Mouse (Mus musculus) adipocyte (in vitro differentiated cells): ENCODE results near the gene Etl4.

Experiments used
- DNase-seq: peaks from one replicate; pipeline ENCODE4 v3.0.0-alpha.2; 2016; ENCODE audit warnings: low spot score

The Etl4 gene

GRCm38 (mm10) chr2:20443671-20444440 lies 534.3 kb downstream of the Etl4 start:
- no peak for DNase-seq

GRCm38 (mm10) chr2:20445156-20446155 lies 535.9 kb downstream of the Etl4 start:
- DNase-seq = no peak

GRCm38 (mm10) chr2:20446180-20446579 lies 536.6 kb downstream of the Etl4 start:
- DNase-seq = no peak

GRCm38 (mm10) chr2:20450945-20451344 lies 541.4 kb downstream of the Etl4 start:
- DNase-seq = no peak

GRCm38 (mm10) chr2:20453506-20454206 lies 544.1 kb downstream of the Etl4 start:
- no peak for DNase-seq

- no peak for DNase-seq
Observed at GRCm38 (mm10) chr2:20479199-20479598, 569.6 kb downstream of the Etl4 start.

GRCm38 (mm10) chr2:20486137-20486788 lies 576.7 kb downstream of the Etl4 start:
- no peak for DNase-seq

GRCm38 (mm10) chr2:20489090-20489489 lies 579.5 kb downstream of the Etl4 start:
- DNase-seq = no peak

GRCm38 (mm10) chr2:20492125-20492524 lies 582.5 kb downstream of the Etl4 start:
- DNase-seq = no peak

- no peak for DNase-seq
Observed at GRCm38 (mm10) chr2:20493806-20494205, 584.2 kb downstream of the Etl4 start.

GRCm38 (mm10) chr2:20494666-20495065 lies 585.1 kb downstream of the Etl4 start:
- peak; percentile 8 for DNase-seq

GRCm38 (mm10) chr2:20496219-20496800 lies 586.7 kb downstream of the Etl4 start:
- no peak for DNase-seq

GRCm38 (mm10) chr2:20507832-20508723 lies 598.5 kb downstream of the Etl4 start:
- no peak for DNase-seq

GRCm38 (mm10) chr2:20508724-20509052 lies 599.1 kb downstream of the Etl4 start:
- DNase-seq = no peak

GRCm38 (mm10) chr2:20510061-20510460 lies 600.5 kb downstream of the Etl4 start:
- DNase-seq = no peak

GRCm38 (mm10) chr2:20516270-20516865 lies 606.8 kb downstream of the Etl4 start:
- DNase-seq = no peak

- no peak for DNase-seq
Observed at GRCm38 (mm10) chr2:20517853-20518252, 608.3 kb downstream of the Etl4 start.

GRCm38 (mm10) chr2:20518506-20518905 lies 608.9 kb downstream of the Etl4 start:
- DNase-seq = no peak

- DNase-seq = no peak
Observed at GRCm38 (mm10) chr2:20519447-20520098, 610.0 kb downstream of the Etl4 start.

- DNase-seq = no peak
Observed at GRCm38 (mm10) chr2:20520099-20520475, 610.5 kb downstream of the Etl4 start.
